Mouse (Mus musculus) liver, embryonic 11.5 days (tissue): Measurements from ENCODE around the gene Gdf1. TPM values are rescaled to one million over a fixed set of nuclear protein-coding genes. Genes with fewer than 3 reads are reported as not detected.
A peak's percentile ranks its signal among the peaks of the same experiment; 100 is the strongest.

Experiments used
- ATAC-seq: fragments of 200-750 bp; cut with Nextera tagmentation; replicated peaks from 2 replicates; pipeline ENCODE4 v1.8.0; 2017; ENCODE audit warnings: moderate number of reproducible peaks, mild to moderate bottlenecking, moderate TSS enrichment, moderate library complexity; ENCODE audit not compliant: low FRiP score
- DNase-seq: peaks from one replicate; pipeline ENCODE4 v3.0.0-alpha.2; 2017; ENCODE audit warnings: low spot score
- H3K27ac ChIP-seq: fragments of 300-500 bp; sonication (generic); 2 replicates; pipeline ENCODE4 v1.5.1; 2014; ENCODE audit warnings: mild to moderate bottlenecking, low read depth, low read length, control low read depth
- H3K27me3 ChIP-seq: fragments of 300-500 bp; sonication (generic); replicated peaks from 2 replicates; pipeline ENCODE4 v1.6.1; 2014; ENCODE audit warnings: low read length, mixed read lengths; ENCODE audit not compliant: control insufficient read depth, insufficient read depth
- H3K36me3 ChIP-seq: fragments of 300-500 bp; sonication (generic); 2 replicates; pipeline ENCODE4 v1.6.1; 2014; ENCODE audit warnings: mild to moderate bottlenecking, low read length, moderate library complexity, mixed read lengths; ENCODE audit not compliant: control insufficient read depth, insufficient read depth
- H3K4me1 ChIP-seq: fragments of 300-500 bp; sonication (generic); replicated peaks from 2 replicates; pipeline ENCODE4 v1.6.1; 2014; ENCODE audit warnings: low read length, mixed read lengths; ENCODE audit not compliant: control insufficient read depth, insufficient read depth
- H3K4me2 ChIP-seq: fragments of 300-500 bp; sonication (generic); 2 replicates; pipeline ENCODE4 v1.6.1; 2014; ENCODE audit warnings: mild to moderate bottlenecking, control low read depth, moderate library complexity
- H3K4me3 ChIP-seq: fragments of 300-500 bp; sonication (generic); 2 replicates; pipeline ENCODE4 v1.5.1; 2014; ENCODE audit warnings: low read depth, low read length, control low read depth
- H3K9ac ChIP-seq: fragments of 300-500 bp; sonication (generic); 2 replicates; pipeline ENCODE4 v1.6.1; 2014; ENCODE audit warnings: low read depth, low read length, control low read depth
- H3K9me3 ChIP-seq: fragments of 300-500 bp; sonication (generic); 2 replicates; pipeline ENCODE4 v1.6.1; 2016; ENCODE audit warnings: low read length, inconsistent platforms, mixed read lengths; ENCODE audit not compliant: control insufficient read depth
- WGBS: fragments of 180-500 bp; shearing (Covaris S2); extraction: QIAGEN DNeasy Blood & Tissue Kit; methylation state at CpG from one replicate; pipeline ENCODE4 v1.1.7; 2014; 5-methylcytosine and 5-hydroxymethylcytosine counted together
- polyA plus RNA-seq: library from polyadenylated mRNA; unstranded; fragments of >200 nt; fragmentation: Nextera tagmentation; extraction: Ambion mirVana; gene quantifications from 2 replicates; pipeline ENCODE4 v1.2.1, GENCODE M21; 2014

The Gdf1 gene
- polyA plus RNA-seq, 1 experiment from 2014 or later: 2.6 TPM

DNA sequence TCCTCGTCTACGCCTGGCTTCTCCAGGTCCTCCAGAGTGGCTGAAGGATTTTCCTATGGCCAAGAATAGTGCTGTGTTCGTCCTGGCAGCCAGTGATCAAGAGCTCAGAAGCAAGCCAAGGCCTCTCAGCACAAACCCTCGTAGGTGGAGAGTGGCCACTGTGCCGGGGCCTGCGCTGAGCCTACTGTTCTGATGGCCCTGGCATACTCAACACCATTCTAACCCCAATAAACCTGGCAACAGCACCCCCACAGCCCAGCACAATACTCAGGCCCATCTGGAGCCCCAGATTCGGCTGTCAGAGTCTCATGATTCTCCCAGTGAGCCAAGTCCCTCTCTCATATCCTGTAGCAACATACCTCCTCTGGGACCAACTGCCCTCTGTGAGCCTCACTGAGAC, 11.0 kb downstream of the Gdf1 start:
- no peak overlapping the region for H3K9ac ChIP-seq
- H3K4me1 ChIP-seq: peaks cover 11% of the 10 kb centered on the region
- DNase-seq (no peak), ATAC-seq (no peak)
- no peak overlapping the region for H3K4me2 ChIP-seq
- H3K27ac ChIP-seq: no peak overlapping the region
- WGBS: 92% methylated on average over 7 of the region's 7 CpGs
- H3K36me3 ChIP-seq: peaks cover 73% of the 10 kb centered on the region
- no peak overlapping the region for H3K4me3 ChIP-seq
- no peaks in the 10 kb centered on the region for H3K27me3 ChIP-seq
- H3K9me3 ChIP-seq: no peaks in the 10 kb centered on the region

DNA sequence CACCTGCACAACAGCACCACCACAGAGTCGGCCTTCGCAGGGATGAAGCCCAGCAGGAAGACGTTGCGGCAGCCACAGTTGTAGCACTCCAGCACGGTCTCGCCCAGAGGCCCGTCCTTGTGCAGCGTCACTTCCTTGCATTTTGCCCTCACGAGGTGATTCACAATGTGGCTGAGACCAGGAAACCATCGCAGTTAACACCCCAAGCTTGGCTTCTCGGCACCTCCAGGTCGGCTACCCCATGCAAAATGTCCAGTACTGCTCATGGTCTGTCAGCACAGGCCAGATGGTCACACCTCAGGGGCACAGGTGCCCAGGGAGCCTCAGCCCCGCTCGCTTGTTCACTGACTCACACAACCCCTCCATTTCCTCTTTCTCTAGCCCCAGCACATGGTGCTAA, 12.4 kb downstream of the Gdf1 start:
- DNase-seq: no peak
- Histone ChIP-seq H3K4me3 (no peak overlapping the region), H3K27me3 (no peaks in the 10 kb centered on the region), H3K4me1 (peaks cover 19% of the 10 kb centered on the region), H3K9ac (no peak overlapping the region), H3K36me3 (peaks cover 63% of the 10 kb centered on the region), H3K9me3 (no peaks in the 10 kb centered on the region), H3K4me2 (no peak overlapping the region), H3K27ac (no peak overlapping the region)
- WGBS: 87% methylated on average over 14 of the region's 14 CpGs
- no peak for ATAC-seq

DNA sequence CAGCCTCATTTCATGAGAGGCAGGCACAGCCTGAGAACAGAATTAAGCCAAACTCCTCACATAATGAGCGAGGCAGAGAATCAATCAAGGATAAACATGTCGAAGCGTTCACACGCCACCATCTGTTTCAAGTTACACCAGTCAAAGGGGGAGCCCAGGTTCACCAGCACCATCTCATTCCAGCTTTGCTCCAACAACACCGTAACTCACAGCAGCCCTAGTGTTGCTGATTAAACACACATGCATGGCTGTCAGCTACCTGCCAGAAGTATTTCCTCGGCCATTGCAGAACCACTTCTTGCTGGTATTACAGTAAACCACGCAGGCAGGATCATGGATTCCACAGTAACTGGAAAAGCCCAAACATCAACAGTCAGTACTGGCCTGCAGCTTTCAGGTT, 13.5 kb downstream of the Gdf1 start:
- Histone ChIP-seq H3K4me3 (no peak overlapping the region), H3K36me3 (peaks cover 55% of the 10 kb centered on the region), H3K9me3 (no peaks in the 10 kb centered on the region), H3K27ac (no peak overlapping the region), H3K27me3 (no peaks in the 10 kb centered on the region), H3K4me2 (no peak overlapping the region), H3K9ac (no peak overlapping the region), H3K4me1 (peaks cover 25% of the 10 kb centered on the region)
- ATAC-seq (no peak), DNase-seq (no peak)
- WGBS: 78% methylated on average over 7 of the region's 7 CpGs

DNA sequence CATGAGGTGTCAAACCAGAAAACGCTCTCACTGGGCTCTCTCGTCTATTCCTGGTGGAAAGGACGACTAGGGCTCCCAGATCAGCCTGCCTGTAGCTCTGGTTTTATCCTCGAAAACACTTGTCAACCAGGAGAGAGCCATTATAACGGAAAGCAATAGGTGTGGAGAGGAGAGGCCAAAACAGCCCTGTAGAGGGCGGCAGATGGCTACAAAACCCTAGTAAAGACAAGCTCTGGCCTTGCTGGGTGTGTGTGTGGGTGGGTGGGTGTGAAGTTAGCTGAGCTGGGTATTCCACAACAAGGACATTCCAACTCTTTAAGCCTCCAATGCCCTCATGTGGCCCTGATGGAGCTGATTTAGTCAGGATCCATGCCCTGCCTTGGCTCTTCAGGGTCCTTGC, 14.1 kb downstream of the Gdf1 start:
- WGBS: 71% methylated on average over 6 of the region's 6 CpGs
- no peak overlapping the region for H3K4me2 ChIP-seq
- H3K27ac ChIP-seq: no peak overlapping the region; the same call in 1 of the 2 replicates
- H3K27me3 ChIP-seq: no peaks in the 10 kb centered on the region
- H3K4me1 ChIP-seq: peaks cover 31% of the 10 kb centered on the region
- H3K9ac ChIP-seq: no peak overlapping the region
- H3K36me3 ChIP-seq: peaks cover 52% of the 10 kb centered on the region
- ATAC-seq: no peak; the same call in 1 of the 2 replicates
- no peak overlapping the region for H3K4me3 ChIP-seq
- no peak for DNase-seq
- H3K9me3 ChIP-seq: no peaks in the 10 kb centered on the region

DNA sequence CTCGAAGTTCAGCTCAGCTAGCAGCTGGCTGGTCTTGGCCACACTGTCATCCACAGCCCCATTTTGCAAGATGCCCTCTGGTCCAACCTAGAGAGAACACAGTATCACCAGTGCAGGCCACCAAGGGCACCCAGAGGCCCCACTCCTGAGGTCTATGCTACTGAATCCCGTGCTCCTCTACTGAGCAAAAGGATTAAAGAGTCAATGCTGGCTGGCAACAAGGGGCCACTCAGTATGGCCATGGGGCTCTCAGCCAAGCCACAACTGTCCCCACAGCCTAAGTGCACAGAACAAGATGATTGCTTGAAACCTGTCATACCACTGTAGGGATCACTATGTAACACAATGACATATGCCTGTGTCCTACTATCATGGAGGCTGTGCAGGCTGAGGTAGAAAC, 14.7 kb downstream of the Gdf1 start:
- H3K4me2 ChIP-seq: no peak overlapping the region
- DNase-seq (no peak), ATAC-seq (no peak)
- H3K27me3 ChIP-seq: no peaks in the 10 kb centered on the region
- H3K9me3 ChIP-seq: no peaks in the 10 kb centered on the region
- H3K4me3 ChIP-seq: no peak overlapping the region
- H3K36me3 ChIP-seq: peaks cover 49% of the 10 kb centered on the region
- WGBS: 77% methylated on average over 2 of the region's 2 CpGs
- no peak overlapping the region; the same call in 1 of the 2 replicates for H3K27ac ChIP-seq
- H3K9ac ChIP-seq: no peak overlapping the region
- H3K4me1 ChIP-seq: peaks cover 37% of the 10 kb centered on the region

DNA sequence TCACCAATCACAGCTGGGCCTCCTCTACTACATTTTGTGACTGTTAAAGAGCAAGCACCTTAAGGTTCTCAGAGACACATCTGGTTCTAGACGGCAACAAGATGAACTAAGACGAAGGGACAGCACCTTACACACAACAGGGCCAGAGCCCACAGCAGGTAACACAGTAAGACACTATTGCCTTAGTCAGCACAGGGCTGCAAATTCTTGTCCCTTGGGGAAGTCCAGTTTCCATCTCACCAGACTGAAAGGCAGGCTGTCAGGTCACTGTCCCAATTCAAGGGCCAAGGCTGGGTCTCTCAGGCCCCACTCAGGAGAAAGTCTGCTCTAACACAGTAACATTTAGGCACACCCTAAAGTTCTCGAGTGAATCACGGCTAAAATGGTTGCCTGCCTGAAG, 17.8 kb downstream of the Gdf1 start:
- Histone ChIP-seq H3K9me3 (no peaks in the 10 kb centered on the region), H3K9ac (no peak overlapping the region), H3K4me3 (no peak overlapping the region), H3K27ac (no peak overlapping the region), H3K27me3 (no peaks in the 10 kb centered on the region), H3K4me1 (peaks cover 64% of the 10 kb centered on the region), H3K4me2 (no peak overlapping the region), H3K36me3 (peaks cover 22% of the 10 kb centered on the region)
- ATAC-seq (no peak), DNase-seq (no peak)
- 85% methylated on average over 4 of the region's 4 CpGs for WGBS

DNA sequence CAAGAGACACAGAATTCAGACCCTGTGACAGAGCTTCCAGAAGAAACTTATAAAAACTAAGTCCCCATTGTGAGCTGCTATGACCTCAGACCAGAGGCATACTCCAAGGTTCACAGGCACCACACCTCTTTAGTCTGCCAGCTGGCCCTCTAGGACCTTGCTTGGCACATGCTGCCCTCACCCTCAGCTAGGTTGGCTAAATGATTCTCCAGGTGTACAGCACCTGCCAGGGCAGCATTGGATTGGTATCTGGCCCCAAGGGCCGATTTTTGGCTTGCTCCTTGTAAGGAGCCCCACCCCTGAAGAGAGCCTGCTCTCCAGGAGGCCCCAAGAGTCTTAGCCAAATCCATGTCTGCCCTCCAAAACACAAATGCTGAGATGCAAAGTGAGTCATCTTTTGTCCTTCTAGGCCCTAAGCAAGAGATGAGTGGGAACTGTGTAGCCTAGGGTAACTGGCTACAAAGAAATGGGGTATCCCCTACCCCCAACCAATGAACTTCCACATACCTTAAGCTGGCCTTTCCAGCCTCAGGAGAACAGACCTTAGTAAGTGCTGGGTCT, 18.3 kb downstream of the Gdf1 start:
- Histone ChIP-seq H3K4me1 (peaks cover 64% of the 10 kb centered on the region), H3K4me2 (no peak overlapping the region), H3K36me3 (peaks cover 19% of the 10 kb centered on the region), H3K9ac (no peak overlapping the region), H3K4me3 (no peak overlapping the region), H3K27me3 (no peaks in the 10 kb centered on the region), H3K9me3 (no peaks in the 10 kb centered on the region), H3K27ac (no peak overlapping the region)
- WGBS: 57% methylated on average over 1 of the region's 1 CpGs
- DNase-seq: no peak
- no peak for ATAC-seq

DNA sequence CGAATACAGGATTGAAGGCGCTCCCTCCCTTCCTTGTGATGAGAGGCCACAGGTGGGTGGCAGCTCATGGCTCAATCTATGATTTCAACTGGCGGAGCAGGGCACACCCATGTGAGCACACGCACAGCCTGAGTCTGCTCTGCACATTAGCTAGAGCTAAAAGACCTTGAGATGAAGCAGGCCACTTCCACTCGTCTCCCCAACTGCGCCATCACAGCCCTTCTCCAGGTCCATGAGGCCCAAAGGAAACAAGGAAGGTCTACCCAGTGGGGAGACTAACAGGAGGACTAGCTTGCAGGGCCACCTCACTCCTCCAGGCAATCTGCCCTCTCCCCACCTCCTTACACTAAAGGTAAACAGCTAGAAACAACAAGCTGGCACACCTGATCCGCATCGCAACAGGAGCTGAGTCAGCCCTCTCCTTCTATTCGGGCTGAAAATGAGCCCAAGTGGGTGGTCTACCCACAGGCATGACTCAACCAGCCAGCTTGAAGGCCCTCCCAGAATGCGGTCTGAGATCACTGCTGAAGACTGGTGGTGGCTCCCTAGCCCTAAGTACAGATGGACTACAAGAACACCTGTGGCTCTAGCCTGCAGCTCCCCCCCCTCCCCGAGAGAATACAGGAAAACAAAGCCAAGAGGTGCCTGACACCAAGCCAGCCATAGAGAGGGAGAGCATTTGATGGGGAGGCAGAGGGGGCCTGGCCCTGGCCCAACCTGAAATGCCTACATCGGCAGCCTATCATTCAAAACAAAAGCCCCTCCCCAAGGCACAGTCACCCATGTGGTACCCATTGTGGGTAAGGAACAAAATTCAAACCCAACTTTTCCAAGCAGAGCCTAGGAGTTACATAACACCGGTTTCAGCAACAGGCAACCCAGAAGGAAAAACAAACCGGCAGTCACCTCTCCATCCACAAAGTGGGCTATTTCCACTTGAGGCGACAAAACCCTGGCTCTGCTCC, 21.7 kb downstream of the Gdf1 start:
- peak overlapping the region; percentile 99 for H3K4me2 ChIP-seq
- no peak for DNase-seq
- H3K4me1 ChIP-seq: peaks cover 69% of the 10 kb centered on the region
- no peaks in the 10 kb centered on the region for H3K27me3 ChIP-seq
- H3K36me3 ChIP-seq: peaks cover 9% of the 10 kb centered on the region; the same call in 1 of the 2 replicates
- peak overlapping the region; percentile 100 for H3K9ac ChIP-seq
- no peaks in the 10 kb centered on the region for H3K9me3 ChIP-seq
- H3K27ac ChIP-seq: no peak overlapping the region
- peak overlapping the region; percentile 96 for H3K4me3 ChIP-seq
- ATAC-seq: no peak
- 45% methylated on average over 15 of the region's 15 CpGs for WGBS
